Mouse (Mus musculus) c-Kit-negative CD71-positive TER-119-positive erythroid progenitor cells, embryonic 14.5 days (primary cell): ENCODE measurements around the gene Zfp691.

Source experiments
- DNase-seq: peaks from one replicate; pipeline ENCODE4 v3.0.0-alpha.2; 2013; ENCODE audit warnings: low read depth, low spot score

Gene Zfp691

GRCm38 (mm10) chr4:119173851-119174453 is at the start of gene Zfp691:
TSS of gene Zfp691 (minus strand) at chr4:119174195.
- peak; percentile 96 for DNase-seq

- peak; percentile 64 for DNase-seq
These were observed 49.7 kb upstream of the Zfp691 start for GRCm38 (mm10) chr4:119223696-119224095.

- no peak for DNase-seq
These were observed 44.2 kb upstream of the Zfp691 start, which contains the start of gene Tmem269 for GRCm38 (mm10) chr4:119218169-119218568. TSS of gene Tmem269 (minus strand) at chr4:119218217.

DNA sequence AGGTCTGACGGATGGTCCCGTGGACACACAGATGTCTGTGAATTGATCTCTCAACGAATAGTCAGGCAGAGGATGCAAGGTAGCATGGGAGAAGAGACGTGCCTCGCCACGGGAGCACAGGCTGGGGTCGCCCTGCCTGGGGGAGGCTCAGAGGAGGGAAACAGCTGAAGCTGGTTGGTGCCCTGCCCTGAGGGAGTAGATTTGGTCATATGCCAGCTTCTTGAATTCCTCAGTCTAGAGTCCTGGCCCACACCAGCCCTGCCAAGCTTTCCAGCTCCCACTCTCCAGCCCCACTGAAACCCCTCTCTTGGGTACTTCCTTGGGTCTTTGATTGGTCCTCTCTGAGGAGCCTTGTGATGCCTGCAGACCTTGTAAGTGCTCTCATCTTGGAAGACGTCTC is 42.7 kb upstream of the Zfp691 start:
- no peak for DNase-seq

GRCm38 (mm10) chr4:119204672-119205071 is 30.7 kb upstream of the Zfp691 start:
- DNase-seq: no peak

DNA sequence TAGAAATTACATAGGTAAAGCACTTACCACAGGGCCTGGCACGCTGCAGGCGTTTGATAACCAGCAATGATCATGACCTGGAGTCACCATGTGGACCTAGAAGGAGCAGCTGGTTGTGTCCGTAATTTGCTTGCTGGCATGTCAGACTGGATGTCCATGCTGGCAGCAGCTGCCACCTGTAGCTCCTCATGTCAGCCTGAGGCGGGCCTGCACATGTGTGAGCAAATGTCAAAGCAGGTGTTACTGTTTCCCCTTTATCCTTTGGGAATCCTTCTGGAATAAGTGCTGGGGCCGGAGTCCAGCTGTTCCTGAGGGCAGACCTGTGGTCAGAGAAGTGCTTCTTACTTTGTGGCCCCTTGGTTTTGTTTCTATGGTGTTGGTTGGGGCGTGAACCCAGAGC is 24.1 kb upstream of the Zfp691 start:
- DNase-seq: no peak

DNA sequence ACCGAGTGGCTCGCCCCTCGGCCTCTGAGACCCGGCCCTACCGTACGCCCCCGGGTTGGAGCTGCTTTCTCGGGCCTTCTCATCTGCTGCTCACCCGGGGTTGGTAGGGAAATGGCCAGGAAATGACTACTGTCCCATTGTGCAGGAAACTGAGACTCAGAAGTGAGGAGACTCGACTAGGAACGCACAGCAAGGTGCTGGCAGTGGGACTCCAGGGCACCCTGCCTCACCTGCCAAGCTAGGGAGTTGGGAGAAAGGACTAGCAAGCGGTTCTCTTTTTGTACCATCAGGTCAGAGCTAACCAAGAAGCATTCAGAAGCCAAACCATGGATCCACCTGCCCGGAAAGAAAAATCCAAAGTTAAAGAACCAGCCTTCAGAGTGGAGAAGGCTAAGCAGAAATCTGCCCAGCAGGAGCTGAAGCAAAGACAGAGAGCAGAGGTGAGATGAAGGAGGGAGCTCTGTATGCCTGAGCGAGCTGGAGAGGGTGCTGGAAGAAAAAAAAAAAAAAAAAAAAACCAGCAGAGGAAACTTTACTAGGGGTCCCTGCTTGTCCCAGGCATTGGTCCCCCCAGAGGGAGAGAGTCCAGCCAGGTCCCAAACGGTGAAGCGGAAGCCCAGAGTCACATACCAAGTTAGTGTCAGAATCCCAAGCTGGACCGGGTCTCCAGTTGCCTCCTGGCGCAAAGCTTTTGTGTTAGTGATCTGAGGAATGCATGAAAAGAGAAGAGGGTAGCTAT is 21.8 kb upstream of the Zfp691 start:
- DNase-seq: no peak

DNA sequence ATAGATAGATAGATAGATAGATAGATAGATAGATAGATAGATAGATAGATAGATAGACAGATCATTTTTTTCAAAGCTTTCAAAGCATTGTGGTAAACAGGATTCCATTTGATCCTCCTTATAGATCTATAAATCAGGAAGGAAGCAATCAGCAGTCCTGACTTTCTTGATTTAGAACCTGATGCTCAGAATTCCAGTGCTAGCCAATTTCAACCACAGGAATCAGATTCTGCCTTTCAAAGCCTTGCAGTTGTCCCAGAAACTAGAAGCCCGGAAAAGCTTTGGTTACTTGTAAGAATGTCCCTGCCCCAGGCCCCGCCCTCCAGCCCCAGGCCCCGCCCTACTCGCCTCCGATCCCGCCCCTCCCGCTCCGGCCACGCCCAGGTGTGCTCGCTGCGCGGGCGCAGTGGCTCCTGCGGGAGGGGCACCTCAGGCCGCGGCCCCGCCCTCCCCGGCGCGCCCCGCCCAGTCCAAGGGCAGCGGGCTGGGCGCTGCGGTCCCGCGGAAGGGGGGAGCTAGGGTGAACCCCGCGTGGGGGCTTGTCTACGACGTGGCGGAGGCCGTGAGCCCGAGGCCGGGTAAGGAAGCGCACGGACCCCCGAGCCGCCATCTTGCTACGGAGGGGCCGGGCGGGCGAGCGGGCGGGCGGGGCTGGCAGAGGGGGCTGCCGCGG is 21.1 kb upstream of the Zfp691 start, which contains the start of gene Svbp:
TSS of gene Svbp (plus strand) at position 398 of the 673 bp plus-strand sequence.
- peak; percentile 85 for DNase-seq

- no peak for DNase-seq
These were observed 18.8 kb upstream of the Zfp691 start for GRCm38 (mm10) chr4:119192757-119193156.

DNA sequence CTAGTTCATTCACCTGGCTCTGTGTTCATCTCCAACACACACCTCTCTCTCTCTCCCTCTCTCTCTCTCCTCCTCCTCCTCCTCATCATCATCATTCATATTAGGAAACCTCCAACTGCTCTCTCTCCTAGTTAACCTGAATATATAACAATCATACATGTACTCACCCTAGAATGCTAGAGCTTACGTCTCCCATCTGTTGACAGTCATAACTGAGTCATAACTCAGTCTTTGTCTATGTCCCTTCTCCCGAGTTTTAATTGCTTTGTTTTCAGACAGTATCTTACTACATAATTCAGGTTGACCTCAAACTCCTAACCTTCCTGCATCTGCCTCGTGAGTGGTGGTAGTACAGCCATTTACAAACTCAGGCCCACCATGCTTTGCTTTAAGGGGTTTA is 17.3 kb upstream of the Zfp691 start:
- no peak for DNase-seq

DNA sequence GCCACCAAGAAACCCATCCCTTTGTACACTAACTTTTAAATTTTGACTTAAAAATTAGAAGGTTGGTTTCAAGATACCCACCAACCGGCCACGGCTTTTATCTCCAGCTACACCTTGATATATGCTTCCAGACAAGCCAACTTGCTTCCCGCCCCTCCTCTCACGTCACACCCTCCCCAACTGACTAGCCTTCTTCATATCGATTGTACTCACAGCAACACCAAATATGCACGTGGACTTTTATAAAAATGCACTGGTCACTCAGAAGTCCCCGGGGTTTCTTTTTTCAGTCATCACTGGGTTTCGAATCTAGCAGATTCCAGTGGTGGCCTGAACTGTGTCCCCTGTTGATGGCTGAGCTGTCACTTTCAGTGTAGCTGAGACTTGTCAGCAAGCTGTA is 16.6 kb upstream of the Zfp691 start:
- DNase-seq: peak; percentile 82

- peak; percentile 83 for DNase-seq
These were observed 15.9 kb upstream of the Zfp691 start, which contains the start of gene Ermap for GRCm38 (mm10) chr4:119189864-119190263. TSS of gene Ermap (minus strand) at chr4:119190011.

GRCm38 (mm10) chr4:119189392-119189791 is 15.4 kb upstream of the Zfp691 start:
- DNase-seq: no peak

- DNase-seq: no peak
These were observed 14.2 kb upstream of the Zfp691 start for GRCm38 (mm10) chr4:119188060-119188785.

- no peak for DNase-seq
These were observed 11.8 kb upstream of the Zfp691 start for GRCm38 (mm10) chr4:119185771-119186170.

DNA sequence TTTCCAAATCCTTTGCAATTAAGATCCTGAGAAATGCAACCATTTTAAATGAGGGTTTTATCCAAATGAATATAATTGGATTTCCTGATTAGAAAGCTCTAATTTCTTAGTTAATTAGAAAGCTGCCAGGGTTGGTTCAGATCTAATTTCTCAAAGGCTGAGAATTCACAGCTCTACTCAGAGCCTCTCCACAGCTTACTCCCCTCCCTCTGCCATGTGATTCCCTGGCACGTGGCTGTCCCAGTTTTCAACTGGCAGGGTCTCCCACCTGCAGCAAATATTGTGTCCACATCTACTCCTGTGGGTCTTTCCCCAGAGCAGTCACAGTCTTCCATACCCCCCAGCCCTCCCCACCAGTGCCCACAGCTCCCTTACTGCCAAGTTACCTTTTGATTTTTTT is 9.5 kb upstream of the Zfp691 start:
- no peak for DNase-seq

- DNase-seq: no peak
These were observed 7.5 kb upstream of the Zfp691 start for GRCm38 (mm10) chr4:119181456-119181855.

DNA sequence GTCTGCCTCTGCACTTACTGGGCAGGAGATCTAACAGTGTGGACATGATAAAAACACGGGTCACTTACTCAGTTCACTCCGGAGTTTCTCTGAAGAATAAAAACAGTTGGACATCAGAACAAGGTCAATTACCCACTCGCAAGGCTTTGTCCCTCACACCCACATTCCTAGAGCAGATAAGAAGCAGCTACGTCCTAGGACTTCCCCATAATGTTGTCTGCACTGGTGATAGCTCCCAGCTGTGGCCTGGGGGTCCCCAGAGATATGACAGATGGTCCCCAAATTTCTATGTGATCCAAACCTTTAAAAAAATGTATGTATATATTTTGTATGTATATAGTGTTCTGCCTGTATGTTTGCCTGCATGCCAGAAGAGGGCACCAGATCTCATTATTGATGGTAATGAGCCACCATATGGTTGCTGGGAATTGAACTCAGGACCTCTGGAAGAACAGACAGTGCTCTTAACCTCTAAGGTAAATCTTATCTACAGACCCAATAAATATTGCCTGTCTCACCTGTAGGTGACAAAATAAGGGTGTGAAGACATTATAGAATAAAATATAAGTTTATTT is 6.2 kb upstream of the Zfp691 start:
- DNase-seq: no peak

DNA sequence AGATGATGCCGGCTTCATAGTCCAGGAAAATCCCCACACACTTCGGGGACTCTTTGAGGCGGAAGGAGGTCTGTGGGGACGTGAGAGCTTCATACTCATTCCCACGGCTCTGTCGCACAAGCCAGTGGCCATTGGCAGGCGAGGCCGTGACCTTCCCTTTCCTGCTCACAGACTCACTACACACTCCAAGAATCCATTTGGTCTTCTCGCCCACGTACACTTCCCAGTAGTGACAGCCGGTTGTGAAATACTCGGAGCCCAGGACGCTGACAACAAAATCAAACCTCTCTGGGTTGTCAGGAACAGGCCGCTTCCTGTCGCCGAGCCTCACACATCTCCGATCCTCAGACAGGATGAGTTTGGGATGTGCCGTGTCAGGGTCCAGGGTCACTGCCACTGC is 4.3 kb upstream of the Zfp691 start:
- DNase-seq: no peak

DNA sequence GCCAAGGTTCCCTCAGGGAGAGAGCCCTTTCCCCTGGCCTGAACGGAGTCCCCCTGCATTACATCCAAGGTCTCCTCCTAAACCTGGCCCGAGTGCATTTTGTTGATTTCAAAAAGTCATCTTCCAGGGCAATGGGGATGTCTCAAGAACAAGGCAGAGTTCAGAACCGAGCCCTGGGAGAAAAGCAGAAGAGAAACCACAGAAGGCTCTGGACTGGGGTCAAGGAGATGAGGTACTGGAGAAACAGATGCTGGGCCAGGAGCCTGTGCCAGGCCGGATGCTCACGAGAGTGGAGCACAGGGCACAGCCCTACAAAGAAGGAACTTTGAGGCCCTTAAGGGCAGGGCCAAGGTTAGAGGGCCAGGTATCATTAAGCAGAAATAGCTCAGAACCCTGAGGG is 3.7 kb upstream of the Zfp691 start:
- no peak for DNase-seq

GRCm38 (mm10) chr4:119172919-119173650 is 910 bp downstream of the Zfp691 start:
- DNase-seq: no peak
